Mouse (Mus musculus): Measurements from ENCODE around the gene Dedd2. TPM values are rescaled to one million over a fixed set of nuclear protein-coding genes. Genes with fewer than 3 reads are reported as not detected.

Dedd2 gene
- polyA plus RNA-seq, 1 experiment from 2014 or later: 7.3 TPM

DNA sequence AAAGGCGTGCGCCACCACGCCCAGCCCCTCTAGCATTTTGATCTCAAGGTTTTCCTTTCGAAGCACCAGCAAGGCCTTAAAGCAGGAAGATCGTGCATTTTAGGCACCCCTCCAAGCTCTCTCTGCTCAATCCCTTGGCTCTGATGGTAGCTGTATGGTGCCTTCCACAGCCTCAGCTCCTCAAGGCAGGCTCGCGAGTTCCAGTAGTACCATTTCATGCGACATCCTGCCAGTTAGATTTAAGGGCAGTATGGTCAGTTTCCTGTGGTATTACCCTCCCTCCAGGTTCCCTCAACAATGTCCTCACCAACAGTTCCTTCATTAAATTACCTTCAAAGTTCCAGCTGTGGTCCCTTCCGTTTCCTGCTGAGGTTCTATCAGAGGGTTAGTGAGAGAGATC is 24.3 kb downstream of the Dedd2 start:
- 86% methylated on average over 9 of the region's 9 CpGs for WGBS
- H3K36me3 ChIP-seq (ENCODE audit: control insufficient read depth, insufficient read depth, low read length): no peaks in the 10 kb centered on the region
- no peak overlapping the region for H3K27ac ChIP-seq (ENCODE audit: low read depth, low read length)
- DNase-seq (ENCODE audit: low spot score) (no peak), ATAC-seq (ENCODE audit: low FRiP score) (no peak)
- H3K4me3 ChIP-seq (ENCODE audit: low read depth, low read length): no peak overlapping the region
- no peaks in the 10 kb centered on the region for H3K27me3 ChIP-seq (ENCODE audit: control insufficient read depth, insufficient read depth, low read length)
- H3K9ac ChIP-seq (ENCODE audit: low read depth, low read length): no peak overlapping the region
- H3K4me1 ChIP-seq (replicated peaks; ENCODE audit: control insufficient read depth, insufficient read depth, low read length): no peaks in the 10 kb centered on the region
- no peaks in the 10 kb centered on the region for H3K9me3 ChIP-seq (ENCODE audit: control insufficient read depth, low read length)
- no peak overlapping the region for H3K4me2 ChIP-seq (replicated peaks; ENCODE audit: low read depth, low read length)

DNA sequence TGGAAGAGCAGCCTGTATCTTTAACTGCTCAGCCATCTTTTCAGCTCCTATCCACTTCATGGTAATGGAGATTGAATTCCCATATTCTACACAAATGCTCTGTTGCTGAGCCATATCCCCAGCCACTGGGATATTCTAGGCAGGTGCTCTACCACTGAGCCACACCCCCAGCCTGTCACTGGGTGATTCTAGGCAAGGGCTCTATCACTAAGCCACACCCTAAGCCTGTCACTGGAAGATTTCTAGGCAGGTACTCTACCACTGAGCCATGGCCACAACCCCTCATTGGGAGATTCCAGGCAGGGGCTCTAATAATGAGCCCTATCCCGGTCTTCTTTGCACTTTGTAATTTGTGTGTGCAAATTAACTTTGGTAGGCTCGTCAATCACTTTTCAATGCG is 25.3 kb downstream of the Dedd2 start:
- H3K4me3 ChIP-seq (ENCODE audit: low read depth, low read length): no peak overlapping the region
- ATAC-seq (ENCODE audit: low FRiP score) (no peak), DNase-seq (ENCODE audit: low spot score) (no peak)
- no peaks in the 10 kb centered on the region for H3K27me3 ChIP-seq (ENCODE audit: control insufficient read depth, insufficient read depth, low read length)
- no peaks in the 10 kb centered on the region for H3K36me3 ChIP-seq (ENCODE audit: control insufficient read depth, insufficient read depth, low read length)
- 82% methylated on average over 3 of the region's 3 CpGs for WGBS
- no peak overlapping the region for H3K9ac ChIP-seq (ENCODE audit: low read depth, low read length)
- H3K27ac ChIP-seq (ENCODE audit: low read depth, low read length): no peak overlapping the region
- no peaks in the 10 kb centered on the region for H3K4me1 ChIP-seq (replicated peaks; ENCODE audit: control insufficient read depth, insufficient read depth, low read length)
- H3K9me3 ChIP-seq (ENCODE audit: control insufficient read depth, low read length): no peaks in the 10 kb centered on the region
- H3K4me2 ChIP-seq (replicated peaks; ENCODE audit: low read depth, low read length): no peak overlapping the region

DNA sequence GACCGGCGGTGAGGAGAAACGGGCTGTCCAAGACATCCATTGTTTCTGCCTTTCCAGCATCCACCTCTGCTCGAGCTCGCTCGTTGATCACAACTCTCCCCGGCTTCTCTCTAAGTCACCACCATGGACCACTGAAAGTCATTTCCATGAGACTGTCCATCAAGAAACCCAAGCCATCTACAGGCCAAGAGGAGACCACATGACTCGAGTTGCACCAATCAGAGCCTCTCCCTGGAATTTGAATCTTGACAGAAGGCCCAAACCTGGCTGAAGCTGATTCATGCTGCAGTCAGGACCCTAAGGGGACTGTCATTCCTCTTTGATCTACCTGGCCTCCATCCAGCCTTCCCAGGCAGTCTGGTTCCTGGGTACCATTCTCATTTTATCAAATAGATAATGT is 28.3 kb downstream of the Dedd2 start:
- 76% methylated on average over 8 of the region's 8 CpGs for WGBS
- H3K4me3 ChIP-seq (ENCODE audit: low read depth, low read length): no peak overlapping the region
- H3K27ac ChIP-seq (ENCODE audit: low read depth, low read length): no peak overlapping the region
- no peaks in the 10 kb centered on the region for H3K4me1 ChIP-seq (replicated peaks; ENCODE audit: control insufficient read depth, insufficient read depth, low read length)
- no peak for DNase-seq (ENCODE audit: low spot score)
- H3K9ac ChIP-seq (ENCODE audit: low read depth, low read length): no peak overlapping the region
- no peaks in the 10 kb centered on the region for H3K36me3 ChIP-seq (ENCODE audit: control insufficient read depth, insufficient read depth, low read length)
- no peak overlapping the region for H3K4me2 ChIP-seq (replicated peaks; ENCODE audit: low read depth, low read length)
- H3K9me3 ChIP-seq (ENCODE audit: control insufficient read depth, low read length): no peaks in the 10 kb centered on the region
- H3K27me3 ChIP-seq (ENCODE audit: control insufficient read depth, insufficient read depth, low read length): no peaks in the 10 kb centered on the region
- ATAC-seq (ENCODE audit: low FRiP score): no peak

DNA sequence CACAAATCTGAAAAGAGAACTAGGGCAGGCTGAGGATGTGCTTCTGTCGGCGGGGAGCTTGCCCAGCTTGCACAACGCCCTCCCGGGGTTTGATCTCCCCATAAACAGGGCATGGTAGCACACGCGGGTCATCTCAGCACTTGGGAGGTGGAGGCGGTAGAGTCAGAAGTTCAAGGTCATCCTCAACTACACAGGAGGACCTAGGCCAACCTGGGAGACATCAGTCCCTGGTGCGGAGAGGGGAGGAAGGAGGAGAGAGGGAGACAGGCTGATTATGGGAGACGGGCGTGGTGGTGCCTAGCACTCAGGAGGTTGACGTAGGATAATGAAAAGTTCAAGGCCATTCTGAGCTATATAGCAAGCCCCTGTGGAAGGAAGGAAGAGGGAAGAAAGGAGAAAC is 29.6 kb downstream of the Dedd2 start:
- Histone ChIP-seq H3K4me1 (replicated peaks; ENCODE audit: control insufficient read depth, insufficient read depth, low read length) (no peaks in the 10 kb centered on the region), H3K36me3 (ENCODE audit: control insufficient read depth, insufficient read depth, low read length) (no peaks in the 10 kb centered on the region), H3K9ac (ENCODE audit: low read depth, low read length) (no peak overlapping the region), H3K27me3 (ENCODE audit: control insufficient read depth, insufficient read depth, low read length) (no peaks in the 10 kb centered on the region), H3K27ac (ENCODE audit: low read depth, low read length) (no peak overlapping the region), H3K4me2 (replicated peaks; ENCODE audit: low read depth, low read length) (no peak overlapping the region), H3K4me3 (ENCODE audit: low read depth, low read length) (no peak overlapping the region), H3K9me3 (ENCODE audit: control insufficient read depth, low read length) (no peaks in the 10 kb centered on the region)
- 86% methylated on average over 11 of the region's 11 CpGs for WGBS
- ATAC-seq (ENCODE audit: low FRiP score) (no peak), DNase-seq (ENCODE audit: low spot score) (no peak)

DNA sequence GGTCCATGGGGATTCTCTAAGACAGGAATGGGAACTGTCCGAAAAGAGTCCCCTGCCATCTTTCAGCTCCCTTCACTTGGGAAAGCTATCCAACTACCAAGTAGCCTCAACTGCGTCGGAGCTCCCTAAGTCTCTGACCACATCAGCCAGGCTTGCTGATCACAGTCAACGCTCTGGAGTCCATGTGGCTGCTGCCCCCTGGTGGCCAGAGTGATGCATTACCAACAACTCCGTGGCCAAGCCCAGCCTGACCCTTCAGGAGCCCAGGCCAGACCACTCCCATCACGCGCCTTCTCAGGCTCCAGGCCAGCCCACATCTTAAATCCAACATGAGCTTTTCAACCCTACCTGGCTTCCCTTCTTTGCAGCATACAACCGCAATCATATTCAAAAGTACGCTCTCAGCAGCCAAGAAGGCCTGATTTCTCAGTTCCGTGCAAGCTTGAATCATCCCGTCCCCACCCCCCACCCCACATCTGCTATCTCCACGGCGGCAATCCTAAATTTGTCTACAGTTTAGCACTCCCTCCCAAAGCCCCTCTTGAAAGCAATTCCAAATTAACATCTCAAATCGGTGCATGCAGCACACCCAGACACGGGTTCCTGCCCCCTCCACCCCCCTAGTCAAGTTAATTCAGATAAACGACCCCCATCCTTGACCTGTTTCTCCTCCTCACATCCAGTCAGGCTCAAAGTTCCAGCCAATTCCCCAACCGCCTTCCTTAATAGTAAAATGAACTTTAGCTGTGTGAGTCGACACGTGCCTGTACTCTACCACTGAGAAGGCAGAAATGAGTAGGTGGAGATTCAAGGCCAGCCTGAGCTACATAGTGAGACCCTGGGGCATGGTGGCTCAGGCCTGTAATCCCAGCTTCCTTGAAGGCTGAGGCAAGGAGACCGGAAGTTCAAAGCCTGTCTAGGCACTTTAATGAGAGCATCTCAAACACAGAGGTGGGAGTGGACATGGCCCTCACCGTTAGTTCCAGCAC is 32.5 kb downstream of the Dedd2 start:
- 31% methylated on average over 21 of the region's 21 CpGs for WGBS
- no peak overlapping the region for H3K9ac ChIP-seq (ENCODE audit: low read depth, low read length)
- no peak overlapping the region for H3K27ac ChIP-seq (ENCODE audit: low read depth, low read length)
- ATAC-seq (ENCODE audit: low FRiP score) (peak; percentile 88), DNase-seq (ENCODE audit: low spot score) (peak; percentile 97)
- no peaks in the 10 kb centered on the region for H3K36me3 ChIP-seq (ENCODE audit: control insufficient read depth, insufficient read depth, low read length)
- no peak overlapping the region for H3K4me2 ChIP-seq (replicated peaks; ENCODE audit: low read depth, low read length)
- H3K9me3 ChIP-seq (ENCODE audit: control insufficient read depth, low read length): no peaks in the 10 kb centered on the region
- peaks cover under 1% of the 10 kb centered on the region for H3K27me3 ChIP-seq (ENCODE audit: control insufficient read depth, insufficient read depth, low read length)
- H3K4me3 ChIP-seq (ENCODE audit: low read depth, low read length): no peak overlapping the region
- H3K4me1 ChIP-seq (replicated peaks; ENCODE audit: control insufficient read depth, insufficient read depth, low read length): no peaks in the 10 kb centered on the region

DNA sequence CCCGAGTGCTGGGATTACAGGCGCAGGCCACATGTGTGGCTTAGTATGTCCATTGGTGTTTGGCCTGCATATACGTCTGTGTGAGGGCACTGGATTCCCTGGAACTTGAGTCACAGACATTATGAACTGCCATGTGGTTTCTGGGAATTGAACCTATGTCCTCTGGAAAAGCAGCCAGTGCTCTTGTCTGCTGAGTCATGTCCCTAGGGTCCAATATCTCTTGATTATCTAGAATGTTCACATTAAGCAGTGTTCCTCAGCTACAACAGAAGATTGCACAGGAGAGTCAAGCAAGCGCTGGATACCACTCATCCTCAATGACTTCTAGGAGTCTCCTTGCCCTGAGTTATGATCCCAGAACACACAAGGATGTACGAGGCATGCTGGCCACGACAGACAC is 36.3 kb downstream of the Dedd2 start:
- H3K27ac ChIP-seq (ENCODE audit: low read depth, low read length): no peak overlapping the region
- DNase-seq (ENCODE audit: low spot score): no peak
- H3K9ac ChIP-seq (ENCODE audit: low read depth, low read length): no peak overlapping the region
- no peaks in the 10 kb centered on the region for H3K9me3 ChIP-seq (ENCODE audit: control insufficient read depth, low read length)
- 81% methylated on average over 6 of the region's 6 CpGs for WGBS
- ATAC-seq (ENCODE audit: low FRiP score): no peak
- H3K27me3 ChIP-seq (ENCODE audit: control insufficient read depth, insufficient read depth, low read length): peaks cover 22% of the 10 kb centered on the region
- no peak overlapping the region for H3K4me3 ChIP-seq (ENCODE audit: low read depth, low read length)
- H3K4me2 ChIP-seq (replicated peaks; ENCODE audit: low read depth, low read length): no peak overlapping the region
- H3K4me1 ChIP-seq (replicated peaks; ENCODE audit: control insufficient read depth, insufficient read depth, low read length): peaks cover 5% of the 10 kb centered on the region; the same call in 1 of the 2 replicates
- no peaks in the 10 kb centered on the region for H3K36me3 ChIP-seq (ENCODE audit: control insufficient read depth, insufficient read depth, low read length)

DNA sequence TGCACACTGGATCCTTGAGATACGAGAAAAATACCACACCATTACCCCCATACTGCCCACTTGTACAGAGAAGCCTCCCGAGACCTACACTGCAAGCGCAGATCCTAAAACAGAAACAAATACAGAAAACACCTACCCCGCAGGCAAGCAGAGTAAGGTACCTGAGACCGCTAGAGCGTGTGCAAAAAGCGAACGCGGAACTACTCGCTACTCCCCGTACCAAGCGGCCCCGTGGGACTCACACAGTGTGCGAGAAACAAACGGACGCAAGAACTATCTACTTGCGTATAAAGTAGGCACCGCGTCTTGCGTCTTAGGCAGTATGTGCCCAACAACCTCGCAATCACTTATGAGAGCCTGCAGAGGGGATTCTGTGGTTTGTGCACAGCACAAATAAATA is 38.6 kb downstream of the Dedd2 start:
- peaks cover 5% of the 10 kb centered on the region; the same call in 1 of the 2 replicates for H3K4me1 ChIP-seq (replicated peaks; ENCODE audit: control insufficient read depth, insufficient read depth, low read length)
- peaks cover 22% of the 10 kb centered on the region for H3K27me3 ChIP-seq (ENCODE audit: control insufficient read depth, insufficient read depth, low read length)
- no peak overlapping the region for H3K4me3 ChIP-seq (ENCODE audit: low read depth, low read length)
- DNase-seq (ENCODE audit: low spot score) (peak; percentile 51), ATAC-seq (ENCODE audit: low FRiP score) (no peak)
- 0 out of 2 replicates have a peak overlapping the region, but pooled peaks have one; percentile 15 for H3K9ac ChIP-seq (ENCODE audit: low read depth, low read length)
- no peak overlapping the region for H3K27ac ChIP-seq (ENCODE audit: low read depth, low read length)
- WGBS: 5% methylated on average over 21 of the region's 21 CpGs
- H3K36me3 ChIP-seq (ENCODE audit: control insufficient read depth, insufficient read depth, low read length): no peaks in the 10 kb centered on the region
- H3K9me3 ChIP-seq (ENCODE audit: control insufficient read depth, low read length): no peaks in the 10 kb centered on the region
- H3K4me2 ChIP-seq (replicated peaks; ENCODE audit: low read depth, low read length): peak overlapping the region; percentile 28

DNA sequence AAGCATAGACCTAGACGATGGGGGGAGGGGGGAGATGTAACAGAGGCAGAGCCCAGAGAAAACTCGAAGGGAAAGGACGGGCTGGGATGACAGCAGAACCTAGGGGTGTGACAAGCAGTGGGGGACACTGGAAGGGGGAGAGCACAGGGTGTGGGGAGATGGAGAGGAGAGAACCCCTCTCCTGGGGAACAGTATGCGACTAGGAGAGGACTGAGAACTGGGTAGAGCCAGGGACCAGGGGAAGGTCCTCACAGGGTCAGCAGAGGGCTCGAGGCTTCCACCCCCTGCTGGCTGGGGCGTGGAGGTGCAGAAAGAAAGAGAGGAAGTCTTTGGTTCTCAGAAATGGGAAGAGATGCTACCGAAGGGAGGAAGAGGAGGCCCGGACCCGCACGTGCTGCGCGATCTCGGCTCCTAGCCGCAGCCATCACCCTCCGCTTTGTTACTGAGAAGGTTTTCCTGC is 39.1 kb downstream of the Dedd2 start:
- Histone ChIP-seq H3K4me3 (ENCODE audit: low read depth, low read length) (0 out of 2 replicates have a peak overlapping the region, but pooled peaks have one; percentile 12), H3K27me3 (ENCODE audit: control insufficient read depth, insufficient read depth, low read length) (peaks cover 22% of the 10 kb centered on the region), H3K4me2 (replicated peaks; ENCODE audit: low read depth, low read length) (peak overlapping the region; percentile 28), H3K36me3 (ENCODE audit: control insufficient read depth, insufficient read depth, low read length) (no peaks in the 10 kb centered on the region), H3K9ac (ENCODE audit: low read depth, low read length) (0 out of 2 replicates have a peak overlapping the region, but pooled peaks have one; percentile 15), H3K27ac (ENCODE audit: low read depth, low read length) (no peak overlapping the region), H3K4me1 (replicated peaks; ENCODE audit: control insufficient read depth, insufficient read depth, low read length) (peaks cover 5% of the 10 kb centered on the region; the same call in 1 of the 2 replicates), H3K9me3 (ENCODE audit: control insufficient read depth, low read length) (no peaks in the 10 kb centered on the region)
- WGBS: 1% methylated on average over 15 of the region's 15 CpGs
- peak; percentile 76 for DNase-seq (ENCODE audit: low spot score)
- ATAC-seq (ENCODE audit: low FRiP score): peak; percentile 28; the same call in 1 of the 2 replicates

Measured in hindbrain, embryonic 11.5 days (tissue).